Mouse (Mus musculus) G1E-ER4 (cell line): ENCODE data around the gene Hoxc8. TPM values are rescaled to one million over a fixed set of nuclear protein-coding genes. Genes with fewer than 3 reads are reported as not detected.

Experiments used
- GATA1 ChIP-seq: IDR thresholded peaks from one replicate; pipeline ENCODE4 v1.8.0; 2012; ENCODE audit warnings: low read length, inconsistent platforms
- polyA plus RNA-seq: library from polyadenylated mRNA; stranded (reverse); fragments of >175 nt; gene quantifications from 2 replicates; pipeline ENCODE4 v1.2.3, GENCODE M21; 2012

Gene Hoxc8
- polyA plus RNA-seq, 1 experiment = 3.8 TPM

GRCm38 (mm10) chr15:103010112-103010846, 19.9 kb downstream of the Hoxc8 start:
- no peak for TF ChIP-seq GATA1

GRCm38 (mm10) chr15:103010847-103011555, 20.6 kb downstream of the Hoxc8 start:
- TF ChIP-seq GATA1 = no peak

- TF ChIP-seq GATA1 = no peak
These were observed 21.6 kb downstream of the Hoxc8 start for GRCm38 (mm10) chr15:103011928-103012486.

GRCm38 (mm10) chr15:103013238-103013984, 23.0 kb downstream of the Hoxc8 start:
- no peak for TF ChIP-seq GATA1

GRCm38 (mm10) chr15:103014166-103015008, 24.0 kb downstream of the Hoxc8 start:
- TF ChIP-seq GATA1 = no peak

- TF ChIP-seq GATA1 = no peak
These were observed 24.6 kb downstream of the Hoxc8 start for GRCm38 (mm10) chr15:103015009-103015399.

- no peak for TF ChIP-seq GATA1
These were observed 25.2 kb downstream of the Hoxc8 start for GRCm38 (mm10) chr15:103015406-103016166.

- TF ChIP-seq GATA1 = no peak
These were observed 28.2 kb downstream of the Hoxc8 start, which contains the start of gene Hoxc4 for GRCm38 (mm10) chr15:103018636-103019035. Gene Hoxc4 (plus strand): TSS chr15:103018934.

- TF ChIP-seq GATA1 = no peak
These were observed 30.6 kb downstream of the Hoxc8 start for GRCm38 (mm10) chr15:103020899-103021418.

GRCm38 (mm10) chr15:103021544-103021943, 31.1 kb downstream of the Hoxc8 start:
- TF ChIP-seq GATA1 = no peak

- TF ChIP-seq GATA1 = no peak
These were observed 33.7 kb downstream of the Hoxc8 start for GRCm38 (mm10) chr15:103024131-103024530.

- TF ChIP-seq GATA1 = no peak
These were observed 37.1 kb downstream of the Hoxc8 start for GRCm38 (mm10) chr15:103027266-103028235.

- TF ChIP-seq GATA1 = no peak
These were observed 38.6 kb downstream of the Hoxc8 start for GRCm38 (mm10) chr15:103028916-103029512.
